Mouse (Mus musculus) neural tube, embryonic 10.5 days (tissue): ENCODE measurements around the gene Tcirg1.

Source experiments
- DNase-seq: peaks from one replicate; pipeline ENCODE4 v3.0.0-alpha.2; 2017; ENCODE audit warnings: low spot score; ENCODE audit errors: extremely low spot score

The Tcirg1 gene

DNA sequence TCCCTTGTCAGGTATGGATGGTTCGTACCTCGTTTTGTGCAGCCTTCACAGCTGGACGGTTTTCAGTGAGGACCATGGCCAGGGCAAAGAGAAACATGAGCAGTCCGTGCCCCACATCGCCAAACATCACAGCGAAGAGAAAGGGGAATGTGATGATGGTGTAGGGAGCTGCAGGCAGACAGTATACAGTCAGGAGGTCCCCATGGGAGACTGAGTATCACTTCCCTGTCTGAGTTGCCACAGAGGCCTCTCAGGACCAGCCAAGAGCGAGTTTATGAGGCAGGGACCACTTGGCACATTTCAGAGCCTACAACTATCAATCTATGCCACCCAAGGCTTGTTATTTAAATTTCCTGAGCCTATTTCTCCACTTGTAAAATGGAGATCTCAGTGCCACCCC, 8.0 kb downstream of the Tcirg1 start:
- no peak for DNase-seq

DNA sequence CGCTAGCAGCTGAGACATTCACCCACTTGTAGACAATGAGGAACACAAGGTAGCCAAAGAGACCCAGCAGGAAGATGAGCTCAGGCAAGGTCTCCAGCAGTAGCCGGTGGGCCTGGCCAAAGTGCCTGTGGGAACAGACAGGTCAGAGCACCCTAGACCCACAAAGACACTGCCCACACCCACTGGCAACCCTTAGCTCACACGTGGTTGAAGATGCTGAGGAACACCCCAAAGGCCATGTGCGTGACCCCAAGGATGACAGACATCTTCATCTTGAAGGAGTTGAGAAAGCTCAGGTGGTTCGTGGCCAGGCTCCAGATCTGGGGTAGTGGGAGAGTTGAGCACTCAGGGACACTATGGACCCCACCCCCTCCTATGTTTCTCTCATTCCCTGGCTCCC, 9.4 kb downstream of the Tcirg1 start:
- no peak for DNase-seq

DNA sequence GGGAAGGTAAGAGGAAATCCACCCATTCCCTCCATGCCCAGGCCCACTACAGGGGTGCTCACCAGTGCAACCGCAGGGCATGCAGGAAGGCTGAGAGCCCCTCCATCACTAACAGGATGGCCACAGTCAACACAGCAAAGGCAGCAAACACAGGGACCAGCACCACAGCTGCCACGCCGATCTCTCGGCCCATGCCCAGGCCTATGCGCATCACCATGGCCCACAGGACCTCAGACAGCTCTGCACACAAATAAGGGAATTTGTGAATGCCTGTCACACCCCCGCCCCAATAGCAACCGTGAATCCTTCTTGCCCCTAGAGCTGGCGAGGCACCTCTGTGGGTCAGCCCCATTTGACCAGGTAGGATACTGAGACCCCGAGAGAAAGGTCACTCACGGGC, 10.7 kb downstream of the Tcirg1 start:
- DNase-seq, result no peak

DNA sequence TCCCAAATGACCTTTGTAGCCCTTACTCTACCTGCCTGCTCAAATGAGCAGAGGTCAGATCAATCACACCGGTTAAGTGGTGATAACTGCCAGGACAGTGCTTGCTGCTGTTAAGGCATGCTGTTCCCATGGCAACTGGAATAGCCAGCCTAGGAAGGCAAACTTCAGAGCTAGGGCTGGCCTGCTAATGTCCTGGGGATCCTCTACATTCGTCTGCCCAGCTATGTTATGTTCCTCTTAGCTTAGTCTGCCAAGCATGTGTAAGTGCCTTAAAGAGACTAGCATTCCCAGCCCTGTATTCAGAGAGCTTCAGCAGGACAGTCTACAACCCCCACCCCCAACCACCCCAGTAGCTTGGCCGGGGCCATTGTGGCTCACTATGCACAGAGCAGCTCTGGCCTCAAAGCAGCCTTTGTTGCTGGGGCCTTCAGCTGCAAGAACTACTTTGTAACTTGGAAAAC, 11.7 kb downstream of the Tcirg1 start:
- no peak for DNase-seq

DNA sequence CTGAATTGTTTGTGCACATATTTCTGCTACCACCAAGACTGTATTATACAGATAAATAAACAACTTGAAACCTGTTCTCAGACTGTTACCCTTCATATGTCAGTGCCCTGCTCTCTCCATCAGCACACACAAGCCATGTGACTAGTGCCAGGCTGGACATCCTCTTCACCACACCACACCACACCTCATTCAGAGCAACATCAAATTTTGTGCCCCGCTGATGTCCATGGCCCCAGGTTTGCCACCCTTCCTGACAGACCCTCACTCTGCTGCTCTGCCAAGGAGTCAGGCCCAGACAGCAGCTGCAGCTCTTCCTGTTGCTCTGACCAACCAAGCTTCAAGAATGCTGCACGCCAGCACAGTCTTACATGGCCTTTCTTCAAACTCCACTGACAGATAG, 12.6 kb downstream of the Tcirg1 start:
- DNase-seq, result no peak

DNA sequence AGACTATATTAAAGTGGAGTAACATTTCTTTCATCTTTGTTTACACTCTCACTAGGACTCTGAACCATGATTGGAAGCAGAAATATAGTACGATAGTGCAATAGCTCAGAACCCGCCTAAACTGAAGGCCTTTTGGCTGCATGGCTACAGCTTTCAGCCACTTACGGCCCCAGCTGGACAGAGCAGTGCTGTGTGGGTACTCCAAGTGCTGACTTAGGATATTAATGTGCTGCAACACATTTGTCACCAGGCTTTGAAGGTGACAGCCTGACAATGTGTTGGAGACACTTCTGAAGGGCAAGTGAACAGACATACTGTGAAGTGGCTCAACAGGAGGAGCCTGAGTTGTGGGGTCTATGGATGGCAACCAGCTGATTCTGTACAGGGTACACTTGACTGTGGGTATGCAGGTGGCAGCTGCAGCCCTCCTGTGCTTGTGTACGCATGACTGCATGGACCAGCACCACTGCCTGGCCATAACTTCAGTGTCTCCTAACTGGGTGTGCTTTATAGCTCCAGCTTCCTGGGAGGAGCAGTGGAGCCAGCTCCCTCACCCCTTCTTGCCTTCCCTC, 13.3 kb downstream of the Tcirg1 start:
- DNase-seq, result no peak

DNA sequence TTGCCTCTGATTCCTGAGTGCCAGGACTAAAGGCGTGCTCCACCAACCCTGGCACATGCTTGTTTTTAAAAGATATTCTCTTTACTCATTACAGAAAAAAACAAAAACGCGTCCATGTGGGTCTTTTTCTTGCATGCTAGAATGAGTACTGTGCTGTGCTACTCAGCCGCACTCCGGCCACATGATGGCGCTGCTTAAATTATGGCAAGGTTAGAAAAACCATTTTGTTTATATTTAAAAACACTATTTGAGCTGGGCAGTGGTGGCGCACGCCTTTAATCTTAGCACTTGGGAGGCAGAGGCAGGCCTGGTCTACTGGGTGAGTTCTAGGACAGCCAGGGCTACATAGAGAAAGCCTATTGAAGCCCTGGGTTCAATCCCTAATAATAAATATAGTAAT, 16.8 kb downstream of the Tcirg1 start:
- no peak for DNase-seq

DNA sequence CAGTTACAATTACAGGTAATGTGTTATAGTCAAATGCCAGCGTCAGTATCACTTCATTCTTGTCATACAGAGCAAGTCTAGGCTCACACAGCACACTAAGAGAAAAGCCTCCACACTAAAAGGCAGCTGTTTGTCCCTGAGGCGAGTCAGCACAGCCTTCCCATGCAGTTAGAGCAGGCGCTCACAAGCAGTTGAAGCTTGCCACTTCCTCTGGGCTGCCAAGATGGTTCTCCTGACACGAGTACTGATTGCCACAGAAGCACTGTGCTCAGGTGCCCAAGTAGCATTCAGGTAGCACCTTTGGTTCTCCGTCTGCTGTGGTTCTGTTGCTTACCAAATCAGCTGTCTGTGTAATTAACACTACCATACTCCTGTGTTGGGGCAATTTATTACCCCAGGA, 17.8 kb downstream of the Tcirg1 start:
- DNase-seq, result no peak

DNA sequence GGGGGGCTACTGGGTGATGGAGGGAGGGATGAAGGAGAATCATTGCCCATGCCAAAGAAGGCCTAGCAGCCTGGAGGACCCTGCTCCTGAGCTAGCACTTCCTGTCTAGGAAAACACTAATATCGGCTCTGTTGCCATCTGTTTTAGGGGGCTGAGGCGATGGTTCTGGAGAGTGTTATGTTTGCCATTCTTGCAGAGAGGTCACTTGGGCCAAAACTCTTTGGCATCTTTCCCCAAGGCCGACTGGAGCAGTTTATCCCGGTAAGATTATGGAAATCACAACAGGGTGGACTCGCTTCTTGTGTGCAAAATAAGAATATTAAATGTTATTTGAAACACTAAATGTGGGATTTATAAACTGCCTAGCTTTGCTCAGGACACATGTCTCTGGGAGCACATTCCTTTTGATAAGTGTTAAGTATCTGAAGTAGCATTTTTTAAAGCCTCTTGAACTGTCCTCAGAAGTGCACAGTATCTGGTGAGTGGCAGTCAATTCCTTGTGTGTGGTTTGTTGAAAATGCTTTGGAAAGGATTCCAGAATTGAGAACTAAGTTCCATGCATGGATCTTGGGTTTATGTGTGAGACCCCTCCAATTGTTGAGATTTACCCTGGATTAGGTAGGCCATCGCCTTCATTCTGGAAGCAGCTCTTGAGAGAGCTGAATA, 22.5 kb downstream of the Tcirg1 start:
- DNase-seq, result no peak

DNA sequence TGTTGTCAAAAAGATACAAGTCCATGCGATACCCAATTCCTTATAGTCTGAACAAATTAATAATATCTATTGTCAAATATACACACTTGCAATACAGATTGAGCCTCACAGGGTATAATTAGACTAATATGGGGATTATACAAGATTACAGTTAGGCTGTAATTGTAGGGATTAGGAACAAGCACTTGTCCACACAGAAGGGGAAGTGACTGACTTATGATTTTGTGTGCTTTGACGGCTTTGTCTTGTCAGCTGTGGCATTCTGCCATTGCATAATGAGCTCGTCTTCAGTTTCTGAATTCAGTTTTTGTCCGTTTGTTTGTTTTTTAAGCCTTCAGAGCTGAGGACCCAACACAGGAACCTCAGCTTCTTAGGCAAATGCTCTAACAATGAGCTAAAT, 24.7 kb downstream of the Tcirg1 start:
- DNase-seq, result no peak

DNA sequence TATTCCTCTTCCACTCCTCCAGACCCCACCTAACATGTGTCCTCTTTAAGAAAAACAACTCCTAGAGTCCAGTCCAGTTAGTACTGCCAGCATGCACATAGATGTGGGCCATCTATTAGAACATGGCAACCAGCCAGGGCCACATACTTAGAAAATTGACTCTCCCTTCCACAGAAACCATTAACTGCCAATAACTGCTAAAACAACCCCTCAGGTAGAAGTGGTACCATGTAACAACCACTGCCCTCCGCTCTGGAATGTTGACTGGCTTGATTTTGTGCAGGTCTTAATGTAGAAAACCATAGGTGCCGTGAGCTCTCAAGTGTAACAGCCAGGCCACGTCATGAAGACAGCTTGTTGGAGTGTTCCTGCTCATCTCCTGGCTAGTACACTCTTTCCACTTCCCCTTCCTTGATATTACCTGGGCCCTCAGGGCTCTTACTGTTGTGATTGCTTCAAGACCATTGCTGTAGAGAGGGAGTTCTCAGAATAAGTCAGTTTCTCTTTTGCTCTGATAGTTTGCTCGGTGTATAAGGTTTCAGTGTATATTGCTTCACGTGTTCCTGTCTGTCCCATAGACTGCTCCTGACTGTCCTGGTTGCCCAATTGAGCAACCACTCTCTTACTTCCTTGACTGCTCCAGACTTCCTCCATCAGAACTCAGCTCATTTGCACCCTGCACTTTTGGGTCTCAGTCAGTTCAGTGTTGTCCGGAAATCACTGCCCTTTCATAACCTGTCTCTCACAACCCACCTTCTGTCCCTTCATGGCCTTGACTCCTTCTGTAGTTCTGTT, 26.7 kb downstream of the Tcirg1 start:
- no peak for DNase-seq

DNA sequence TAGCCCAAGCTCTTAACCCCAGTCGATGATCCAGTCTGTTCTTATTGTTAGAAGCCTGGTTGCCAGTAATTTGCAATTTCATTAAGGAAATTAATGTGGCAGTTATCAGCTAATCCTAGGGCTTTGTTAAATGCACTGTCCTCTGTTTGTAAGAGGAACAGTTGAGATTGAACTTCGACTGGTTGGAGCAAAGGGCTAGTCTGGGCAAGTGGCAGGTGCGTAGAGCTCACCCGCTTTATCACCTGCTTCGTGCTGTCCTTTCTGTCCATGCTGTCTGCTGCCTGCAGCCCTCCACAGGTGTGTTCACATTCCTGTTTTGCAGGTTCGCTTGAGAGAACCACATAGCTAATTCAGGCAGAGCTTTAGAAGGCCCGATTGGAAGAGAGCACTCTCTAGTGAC, 31.9 kb downstream of the Tcirg1 start:
- no peak for DNase-seq

DNA sequence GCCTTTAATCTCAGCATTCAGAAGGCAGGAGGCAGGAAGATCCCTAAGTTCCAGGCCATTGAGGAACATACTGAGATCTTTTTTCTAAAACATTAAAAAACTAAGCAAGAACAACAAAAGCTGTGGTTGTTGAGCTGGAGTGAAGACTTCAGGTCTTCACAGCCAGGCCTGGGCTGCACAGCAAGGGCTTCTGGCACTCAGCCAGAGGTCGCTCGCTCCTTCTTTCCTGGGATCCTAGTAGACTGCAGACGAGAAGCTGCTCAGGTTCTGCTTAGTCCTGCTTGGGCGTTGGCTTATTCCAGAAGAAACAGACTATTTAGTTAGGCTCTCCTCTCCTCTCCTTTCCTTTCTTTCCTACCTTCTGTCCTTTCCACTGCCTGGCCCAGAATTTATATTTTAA, 34.6 kb downstream of the Tcirg1 start:
- no peak for DNase-seq

DNA sequence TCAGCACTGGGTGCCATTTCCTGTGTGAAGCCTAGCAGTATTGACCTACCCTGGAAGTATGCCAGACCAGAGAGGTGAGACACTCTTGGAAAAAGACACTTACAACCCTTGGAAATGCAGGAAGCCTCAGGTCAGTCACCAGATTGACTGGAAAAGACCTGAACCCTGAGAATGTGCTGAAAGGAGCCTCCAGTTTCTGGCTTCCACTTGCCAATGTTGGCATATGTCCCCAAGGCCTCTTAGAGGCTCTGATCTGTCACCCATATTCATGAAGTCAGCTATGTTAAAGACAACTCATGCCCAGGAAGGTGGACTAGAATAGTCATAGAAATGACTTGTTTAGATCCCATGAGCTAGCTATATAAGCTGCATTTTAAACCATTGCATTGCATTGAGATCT, 35.5 kb downstream of the Tcirg1 start:
- no peak for DNase-seq

DNA sequence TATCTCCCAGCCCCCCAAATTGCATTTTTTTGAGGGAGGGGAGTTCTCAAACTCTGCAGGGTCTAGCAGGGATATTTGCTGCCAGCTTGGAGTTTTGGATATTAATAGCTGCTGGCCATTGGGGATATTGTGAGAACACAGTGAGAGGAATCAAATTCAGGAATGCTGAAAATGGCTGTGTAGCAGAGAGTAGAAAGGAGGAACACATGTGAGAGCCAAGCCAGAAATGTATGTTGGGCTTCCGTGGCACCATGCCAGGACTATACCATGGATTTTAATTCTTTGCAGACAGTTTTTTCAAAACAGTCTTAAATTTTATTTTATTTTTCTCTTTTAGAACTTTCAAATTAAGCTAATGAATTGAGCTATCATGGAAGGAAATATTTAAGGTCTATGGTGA, 38.6 kb downstream of the Tcirg1 start:
- DNase-seq, result no peak

DNA sequence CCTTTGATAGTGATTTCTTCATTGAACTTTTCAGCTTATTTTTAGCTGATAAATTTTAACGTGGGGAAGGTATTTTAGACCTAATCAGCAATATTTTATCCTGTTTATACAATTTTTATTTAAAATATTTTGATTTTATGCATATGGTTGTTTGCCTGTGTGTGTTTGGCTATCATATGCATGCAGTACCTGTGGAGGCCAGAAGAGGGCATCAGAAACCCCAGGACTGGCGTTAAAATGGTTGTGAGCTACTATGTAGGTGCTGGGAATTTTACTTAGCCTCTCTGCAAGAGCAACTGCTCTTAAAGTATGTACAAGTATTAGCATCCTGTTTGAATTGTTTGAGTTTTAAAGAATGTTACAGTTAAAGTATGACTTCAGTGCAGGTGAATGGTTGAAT, 42.0 kb downstream of the Tcirg1 start:
- no peak for DNase-seq

DNA sequence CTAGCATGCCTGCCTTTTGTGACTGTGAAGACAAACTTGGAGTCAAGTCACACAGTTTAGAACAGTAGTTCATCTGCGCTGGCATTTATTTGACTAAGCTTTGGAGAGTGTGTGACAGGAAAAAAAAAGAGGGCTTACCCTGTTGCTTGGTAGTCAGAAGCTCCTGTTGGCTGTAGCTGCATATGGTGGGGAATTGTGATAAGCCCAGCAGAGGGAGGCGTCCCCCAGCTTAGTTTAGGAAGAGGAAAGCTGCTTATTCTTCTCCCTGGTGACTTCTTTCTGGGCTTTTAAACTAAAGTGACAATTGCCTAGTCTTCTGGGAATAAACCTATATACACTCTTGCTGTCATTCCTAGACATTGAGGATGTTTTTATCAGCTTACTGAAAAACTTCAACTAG, 44.2 kb downstream of the Tcirg1 start:
- DNase-seq, result no peak

DNA sequence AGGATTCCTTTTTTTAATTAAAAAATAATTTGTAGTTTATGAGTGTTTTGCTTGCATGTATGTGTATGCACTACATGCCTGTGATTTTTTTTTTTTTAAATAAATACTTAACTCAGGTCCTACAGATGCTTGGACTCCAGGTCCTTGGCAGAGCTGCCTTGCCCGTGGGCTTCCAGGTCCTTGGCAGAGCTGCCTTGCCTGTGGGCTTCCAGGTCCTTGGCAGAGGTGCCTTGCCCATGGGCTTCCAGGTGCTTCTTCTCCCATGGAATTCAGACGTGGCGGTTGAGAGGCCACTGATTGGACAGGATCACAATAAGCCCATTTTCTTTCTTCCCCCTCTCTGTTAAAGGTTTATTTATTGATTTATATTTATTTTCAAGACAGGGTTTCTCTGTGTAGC, 49.7 kb downstream of the Tcirg1 start:
- no peak for DNase-seq

DNA sequence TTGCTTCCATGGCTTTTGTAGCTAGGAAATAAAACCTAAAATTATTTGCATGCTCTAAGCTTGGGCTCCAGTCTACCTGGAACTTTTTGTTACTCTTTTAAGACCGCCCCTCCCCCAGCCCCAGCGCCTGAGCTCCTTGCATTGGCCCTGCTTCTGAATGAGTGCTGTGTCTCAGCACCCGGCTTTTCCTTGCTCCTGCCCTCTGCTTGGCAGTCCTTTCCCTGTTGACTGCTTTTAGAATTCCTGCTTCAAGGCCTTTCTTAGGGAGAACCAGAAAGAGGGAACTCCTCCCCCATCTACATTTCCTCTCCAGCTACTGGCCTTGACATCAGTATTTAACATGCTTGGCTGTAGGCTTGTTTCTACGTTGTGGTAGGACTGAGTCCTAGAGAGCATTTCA, 51.3 kb downstream of the Tcirg1 start:
- no peak for DNase-seq

DNA sequence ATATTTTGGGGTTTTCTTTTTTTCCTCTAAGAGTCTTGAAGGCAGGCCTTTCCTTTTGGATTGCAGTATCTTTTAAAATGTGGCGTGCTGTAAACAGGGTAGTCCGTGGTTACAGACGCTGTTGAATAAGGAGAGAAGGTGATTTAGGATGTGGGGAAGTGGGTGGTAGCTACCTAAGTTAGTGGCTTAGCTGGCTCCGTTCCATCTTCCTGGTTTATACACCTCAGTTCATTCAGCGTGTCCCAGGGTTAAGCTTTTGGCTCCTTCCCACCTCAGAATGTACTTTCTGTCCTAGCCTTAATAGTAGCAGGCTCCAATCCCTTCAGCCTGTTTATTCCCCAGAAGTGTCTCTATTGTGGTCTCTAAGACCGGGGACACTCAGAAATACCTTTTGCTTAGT, 51.8 kb downstream of the Tcirg1 start:
- no peak for DNase-seq

DNA sequence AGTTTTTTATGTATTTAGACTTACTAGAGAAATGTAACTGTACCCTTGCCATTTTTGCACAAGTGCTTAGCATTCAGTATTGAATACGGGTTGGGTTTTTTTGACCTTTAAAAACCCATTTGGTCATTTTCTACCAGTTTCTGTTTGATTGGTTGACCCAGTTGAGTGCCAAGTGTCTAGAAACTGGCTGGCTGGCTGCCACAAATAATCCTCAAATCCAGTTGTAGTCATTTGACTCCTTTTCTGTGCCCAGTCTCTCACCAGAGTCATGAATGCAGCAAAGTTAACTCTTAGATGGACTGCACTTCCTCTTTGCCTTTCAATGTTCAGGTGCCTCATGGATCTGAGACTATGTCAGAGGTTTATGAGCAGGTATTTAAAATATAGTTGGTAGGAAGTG, 53.0 kb downstream of the Tcirg1 start:
- no peak for DNase-seq

DNA sequence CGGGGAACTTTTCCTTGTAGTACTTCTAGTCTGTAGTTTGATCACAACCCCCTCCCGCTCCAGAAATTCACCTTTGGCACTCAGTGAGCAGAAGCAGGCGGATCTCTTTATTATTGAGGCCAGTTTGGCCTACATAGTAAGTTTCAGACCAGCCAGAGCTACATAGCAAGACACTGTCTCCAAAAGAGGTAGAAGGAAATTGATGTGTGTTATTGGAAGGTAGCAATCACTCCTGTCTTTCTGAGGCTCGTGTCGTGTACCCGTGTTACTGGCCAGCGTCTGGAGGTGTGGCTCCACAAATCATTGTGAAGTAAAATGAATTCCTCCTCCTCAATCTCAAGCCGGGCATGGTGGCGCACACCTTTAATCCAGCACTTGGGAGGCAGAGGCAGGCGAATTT, 53.8 kb downstream of the Tcirg1 start:
- DNase-seq, result no peak
